Mouse (Mus musculus): Measurements from ENCODE around the gene Olfr874.
"Not testable (repeated sequence)": the region's sequence is repeated elsewhere in the genome, so short reads cannot be mapped to it uniquely, and the experiment has no call there.

Olfr874 gene

GRCm38 (mm10) chr9:37744806-37745205 is at the start of gene Olfr874:
Olfr874 (plus strand) TSS chr9:37745106.
- no peak for DNase-seq

- no peak for DNase-seq
Observed at GRCm38 (mm10) chr9:37716150-37716549, 28.8 kb upstream of the Olfr874 start, which contains the start of gene Olfr160. Olfr160 (minus strand) TSS chr9:37716250.

GRCm38 (mm10) chr9:37734310-37734709 is 10.6 kb upstream of the Olfr874 start:
- DNase-seq = no peak

GRCm38 (mm10) chr9:37750319-37751075 is 5.6 kb downstream of the Olfr874 start:
- DNase-seq = no peak

- no peak for DNase-seq
Observed at GRCm38 (mm10) chr9:37751467-37751866, 6.6 kb downstream of the Olfr874 start.

- DNase-seq = no peak
Observed at GRCm38 (mm10) chr9:37752006-37752405, 7.1 kb downstream of the Olfr874 start.

- no peak for DNase-seq
Observed at GRCm38 (mm10) chr9:37761728-37762127, 16.8 kb downstream of the Olfr874 start.

- no peak for DNase-seq
Observed at GRCm38 (mm10) chr9:37762541-37762940, 17.6 kb downstream of the Olfr874 start.

- DNase-seq = no peak
Observed at GRCm38 (mm10) chr9:37770661-37771060, 25.8 kb downstream of the Olfr874 start.

GRCm38 (mm10) chr9:37771759-37772158 is 26.9 kb downstream of the Olfr874 start, which contains the start of gene Olfr875:
Olfr875 (plus strand) TSS chr9:37771857.
- DNase-seq = no peak

GRCm38 (mm10) chr9:37782766-37783260 is 37.9 kb downstream of the Olfr874 start:
- no peak for DNase-seq

GRCm38 (mm10) chr9:37783394-37784387 is 38.8 kb downstream of the Olfr874 start:
- DNase-seq = not testable (repeated sequence)

GRCm38 (mm10) chr9:37786411-37786810 is 41.5 kb downstream of the Olfr874 start:
- no peak for DNase-seq
